Mouse (Mus musculus): ENCODE data around the gene Hist1h1d. TPM values are rescaled to one million over a fixed set of nuclear protein-coding genes. Genes with fewer than 3 reads are reported as not detected.
"Not testable (repeated sequence)": the region's sequence is repeated elsewhere in the genome, so short reads cannot be mapped to it uniquely, and the experiment has no call there.

Gene Hist1h1d
- polyA plus RNA-seq, 1 experiment from 2014 or later = 0.21 TPM

DNA sequence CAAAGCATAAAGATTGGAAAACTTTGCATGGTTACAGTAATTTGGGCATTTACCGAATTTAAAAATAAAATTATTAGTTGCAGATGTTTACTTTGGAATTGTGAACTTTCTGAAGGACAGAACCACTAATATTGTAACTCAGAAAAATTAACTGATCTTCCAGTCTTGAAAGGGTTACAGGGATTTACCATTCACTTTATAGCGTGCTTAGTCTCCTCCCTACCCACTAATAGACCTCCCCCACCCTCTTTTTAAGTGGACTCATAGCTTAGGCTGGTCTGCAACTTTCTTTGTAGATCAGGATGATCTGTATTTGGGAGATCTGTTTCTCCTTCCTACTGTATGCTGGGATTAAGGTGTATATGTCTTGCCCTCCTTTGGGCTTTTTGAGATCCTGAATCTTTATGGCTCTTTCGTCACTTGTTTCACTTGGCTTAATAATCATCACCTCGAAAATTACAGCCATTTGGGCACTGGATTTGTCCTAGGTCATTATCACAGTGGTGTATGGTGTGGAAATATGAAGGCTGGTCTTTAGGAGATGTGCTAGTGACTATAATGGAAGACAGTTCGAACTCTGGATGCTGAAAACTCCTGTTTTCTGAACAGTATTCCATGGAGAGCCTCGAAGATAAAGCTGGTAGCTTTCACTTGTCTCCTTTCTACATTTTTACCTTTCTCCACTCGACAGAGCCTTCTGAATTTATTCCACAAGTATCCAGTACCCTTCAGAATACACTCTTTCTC, 16.8 kb upstream of the Hist1h1d start:
- TF ChIP-seq CTCF (IDR thresholded peaks at IDR 0.05; ENCODE audit: low read depth) = no peak
- H3K4me1 ChIP-seq (replicated peaks; ENCODE audit: control insufficient read depth, insufficient read depth, low read length) = peaks cover 3% of the 10 kb centered on the region; the same call in 1 of the 2 replicates
- H3K4me3 ChIP-seq (ENCODE audit: low read depth, low read length) = peak overlapping the region; percentile 45
- peak overlapping the region; percentile 82 for H3K4me2 ChIP-seq (replicated peaks; ENCODE audit: low read depth)
- H3K36me3 ChIP-seq (ENCODE audit: control insufficient read depth, insufficient read depth) = no peaks in the 10 kb centered on the region
- 12% methylated on average over 7 of the region's 7 CpGs for WGBS
- no peak overlapping the region for H3K27ac ChIP-seq (ENCODE audit: low read depth, low read length)
- no peak for ATAC-seq
- H3K27me3 ChIP-seq (replicated peaks; ENCODE audit: control insufficient read depth, insufficient read depth, low read length) = no peaks in the 10 kb centered on the region
- H3K9ac ChIP-seq (ENCODE audit: low read depth, low read length) = 0 out of 2 replicates have a peak overlapping the region, but pooled peaks have one; percentile 22
- H3K9me3 ChIP-seq (ENCODE audit: control insufficient read depth) = no peaks in the 10 kb centered on the region

DNA sequence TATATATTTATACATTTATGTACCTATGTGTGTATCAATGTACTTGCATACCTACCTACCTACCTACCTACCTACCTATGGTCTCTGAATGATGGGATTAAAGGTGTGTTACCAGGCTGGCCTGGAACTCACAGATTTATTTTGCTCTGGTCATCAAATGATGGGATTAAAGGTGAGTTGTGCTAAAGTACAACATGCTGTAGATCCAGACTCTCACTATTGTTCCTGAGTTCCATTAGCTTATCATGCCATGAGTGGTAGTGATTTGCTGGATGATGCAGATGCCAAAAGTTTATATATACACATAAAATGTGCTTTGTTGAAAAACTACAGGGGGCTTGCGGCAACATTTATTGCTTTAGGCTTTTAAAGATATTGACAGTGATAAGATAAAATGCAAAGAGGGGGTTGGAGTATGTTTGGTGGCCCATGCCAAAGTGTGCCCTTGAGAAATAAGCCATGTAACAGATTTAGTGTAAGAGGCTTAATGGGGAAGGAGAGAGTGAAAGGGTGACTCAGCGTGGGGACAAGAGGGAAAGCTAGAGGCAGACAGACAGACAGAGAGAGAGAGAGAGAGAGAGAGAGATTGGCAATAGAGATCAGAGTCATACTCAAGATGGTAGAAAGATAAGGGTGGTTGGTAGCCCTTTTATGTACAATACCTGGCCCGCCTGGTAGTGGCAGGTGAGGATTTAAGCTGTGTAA, 15.9 kb upstream of the Hist1h1d start:
- WGBS = 65% methylated on average over 3 of the region's 3 CpGs
- ATAC-seq = no peak
- H3K9me3 ChIP-seq (ENCODE audit: control insufficient read depth) = no peaks in the 10 kb centered on the region
- H3K4me2 ChIP-seq (replicated peaks; ENCODE audit: low read depth) = peak overlapping the region; percentile 82; the same call in 1 of the 2 replicates
- H3K4me1 ChIP-seq (replicated peaks; ENCODE audit: control insufficient read depth, insufficient read depth, low read length) = peaks cover 3% of the 10 kb centered on the region; the same call in 1 of the 2 replicates
- no peak for TF ChIP-seq CTCF (IDR thresholded peaks at IDR 0.05; ENCODE audit: low read depth)
- no peak overlapping the region for H3K9ac ChIP-seq (ENCODE audit: low read depth, low read length)
- no peak overlapping the region for H3K27ac ChIP-seq (ENCODE audit: low read depth, low read length)
- H3K4me3 ChIP-seq (ENCODE audit: low read depth, low read length) = no peak overlapping the region
- no peaks in the 10 kb centered on the region for H3K36me3 ChIP-seq (ENCODE audit: control insufficient read depth, insufficient read depth)
- no peaks in the 10 kb centered on the region for H3K27me3 ChIP-seq (replicated peaks; ENCODE audit: control insufficient read depth, insufficient read depth, low read length)

DNA sequence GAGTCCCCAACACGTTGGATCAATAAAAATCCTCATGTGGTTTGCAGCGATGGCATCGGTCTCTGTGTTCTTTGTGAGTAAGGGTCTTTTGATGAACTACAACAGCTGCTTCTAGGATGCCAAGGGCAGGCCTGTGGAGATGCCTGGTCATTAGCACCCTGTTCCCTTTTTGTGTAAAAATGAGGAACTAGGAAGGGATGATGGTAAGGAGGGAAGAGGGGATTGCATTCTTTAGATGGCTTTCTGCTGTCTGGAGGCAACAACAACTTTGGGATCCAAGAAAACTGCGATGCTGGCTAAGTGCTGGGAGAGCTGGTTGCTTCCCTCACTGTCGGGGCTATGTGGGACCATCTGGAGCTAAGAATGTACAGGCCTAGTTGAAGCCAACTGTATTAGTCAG, 14.8 kb upstream of the Hist1h1d start:
- Histone ChIP-seq H3K36me3 (ENCODE audit: control insufficient read depth, insufficient read depth) (no peaks in the 10 kb centered on the region), H3K9me3 (ENCODE audit: control insufficient read depth) (no peaks in the 10 kb centered on the region), H3K4me3 (ENCODE audit: low read depth, low read length) (no peak overlapping the region), H3K9ac (ENCODE audit: low read depth, low read length) (no peak overlapping the region), H3K27me3 (replicated peaks; ENCODE audit: control insufficient read depth, insufficient read depth, low read length) (no peaks in the 10 kb centered on the region), H3K4me1 (replicated peaks; ENCODE audit: control insufficient read depth, insufficient read depth, low read length) (peaks cover 3% of the 10 kb centered on the region), H3K4me2 (replicated peaks; ENCODE audit: low read depth) (no peak overlapping the region), H3K27ac (ENCODE audit: low read depth, low read length) (no peak overlapping the region)
- TF ChIP-seq CTCF (IDR thresholded peaks at IDR 0.05; ENCODE audit: low read depth) = no peak
- 67% methylated on average over 5 of the region's 5 CpGs for WGBS
- no peak for ATAC-seq

DNA sequence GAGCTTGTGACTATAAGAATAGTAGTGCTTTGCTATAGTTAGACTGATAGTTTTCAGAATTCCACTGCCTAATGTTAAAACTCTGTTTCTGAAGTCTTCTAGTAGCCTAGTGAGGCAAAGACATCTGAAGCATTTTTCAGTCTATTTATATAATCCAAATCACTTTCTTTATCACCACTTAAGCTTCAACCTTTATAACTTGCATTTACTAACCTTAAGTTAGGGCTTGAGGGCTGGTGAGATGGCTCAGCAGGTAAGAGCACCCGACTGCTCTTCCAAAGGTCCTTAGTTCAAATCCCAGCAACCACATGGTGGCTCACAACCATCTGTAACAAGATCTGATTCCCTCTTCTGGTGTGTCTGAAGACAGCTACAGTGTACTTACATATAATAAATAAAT, 13.2 kb upstream of the Hist1h1d start:
- 76% methylated on average over 1 of the region's 1 CpGs for WGBS
- H3K4me1 ChIP-seq (replicated peaks; ENCODE audit: control insufficient read depth, insufficient read depth, low read length); H3K27me3 ChIP-seq (replicated peaks; ENCODE audit: control insufficient read depth, insufficient read depth, low read length); H3K36me3 ChIP-seq (ENCODE audit: control insufficient read depth, insufficient read depth); H3K9ac ChIP-seq (ENCODE audit: low read depth, low read length); H3K4me2 ChIP-seq (replicated peaks; ENCODE audit: low read depth); H3K27ac ChIP-seq (ENCODE audit: low read depth, low read length); H3K4me3 ChIP-seq (ENCODE audit: low read depth, low read length); ATAC-seq; H3K9me3 ChIP-seq (ENCODE audit: control insufficient read depth): not testable (repeated sequence)

DNA sequence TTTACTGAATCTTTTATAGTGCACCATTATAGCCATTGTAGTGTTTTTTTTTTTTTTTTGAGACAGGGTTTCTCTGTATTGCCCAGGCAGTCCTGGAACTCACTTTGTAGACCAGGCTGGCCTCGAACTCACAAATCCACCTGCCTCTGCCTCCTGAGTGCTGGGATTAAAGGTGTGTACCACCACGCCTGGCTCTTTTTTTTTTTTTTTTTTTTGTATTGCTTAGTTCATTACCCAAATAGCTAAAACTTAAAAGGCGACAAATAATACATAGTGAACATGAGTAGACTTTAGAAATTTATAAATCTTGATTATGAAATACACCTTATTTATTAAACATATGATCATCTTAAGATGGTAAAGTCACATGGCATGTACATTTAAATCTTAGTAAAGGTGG, 11.6 kb upstream of the Hist1h1d start:
- TF ChIP-seq CTCF (IDR thresholded peaks at IDR 0.05; ENCODE audit: low read depth) = no peak
- Histone ChIP-seq H3K36me3 (ENCODE audit: control insufficient read depth, insufficient read depth) (no peaks in the 10 kb centered on the region), H3K27ac (ENCODE audit: low read depth, low read length) (no peak overlapping the region), H3K9me3 (ENCODE audit: control insufficient read depth) (no peaks in the 10 kb centered on the region), H3K4me3 (ENCODE audit: low read depth, low read length) (no peak overlapping the region), H3K4me1 (replicated peaks; ENCODE audit: control insufficient read depth, insufficient read depth, low read length) (no peaks in the 10 kb centered on the region; the same call in none of the 2 replicates), H3K27me3 (replicated peaks; ENCODE audit: control insufficient read depth, insufficient read depth, low read length) (no peaks in the 10 kb centered on the region), H3K4me2 (replicated peaks; ENCODE audit: low read depth) (no peak overlapping the region), H3K9ac (ENCODE audit: low read depth, low read length) (no peak overlapping the region)
- ATAC-seq = no peak
- whole genome bisulfite sequencing = 81% methylated on average over 3 of the region's 3 CpGs

DNA sequence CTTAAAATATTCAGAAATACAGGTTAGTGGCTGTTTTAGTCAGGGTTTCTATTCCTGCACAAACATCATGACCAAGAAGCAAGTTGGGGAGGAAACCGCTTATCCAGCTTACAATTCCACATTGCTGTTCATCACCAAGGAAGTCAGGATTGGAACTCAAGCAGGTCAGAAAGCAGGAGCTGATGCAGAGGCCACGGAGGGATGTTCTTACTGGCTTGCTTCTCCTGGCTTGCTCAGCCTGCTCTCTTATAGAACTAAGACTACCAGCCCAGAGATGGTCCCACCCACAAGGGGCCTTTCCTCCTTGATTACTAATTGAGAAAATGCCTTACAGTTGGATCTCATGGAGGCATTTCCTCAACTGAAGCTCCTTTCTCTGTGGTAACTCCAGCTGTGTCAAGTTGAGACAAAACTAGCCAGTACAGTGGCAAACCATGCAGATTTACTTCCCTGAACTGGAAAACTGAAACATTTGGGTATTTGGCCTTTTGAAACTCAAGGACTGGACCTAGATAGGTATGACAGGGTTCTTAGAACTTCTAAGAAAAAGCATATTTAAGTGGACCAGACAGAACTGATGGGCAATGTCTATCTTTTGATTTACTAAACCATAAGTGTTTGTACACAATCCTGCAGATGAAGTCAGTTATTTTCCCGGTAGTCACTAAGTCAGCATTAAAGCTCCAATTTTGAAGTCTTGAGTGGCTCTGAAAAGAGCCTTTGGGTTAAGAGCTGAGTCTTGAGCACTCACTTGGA, 10.7 kb upstream of the Hist1h1d start:
- peak overlapping the region; percentile 36 for H3K4me3 ChIP-seq (ENCODE audit: low read depth, low read length)
- ATAC-seq; H3K36me3 ChIP-seq (ENCODE audit: control insufficient read depth, insufficient read depth); H3K27me3 ChIP-seq (replicated peaks; ENCODE audit: control insufficient read depth, insufficient read depth, low read length); H3K9me3 ChIP-seq (ENCODE audit: control insufficient read depth); H3K4me1 ChIP-seq (replicated peaks; ENCODE audit: control insufficient read depth, insufficient read depth, low read length): not testable (repeated sequence)
- H3K27ac ChIP-seq (ENCODE audit: low read depth, low read length) = peak overlapping the region; percentile 64; the same call in 1 of the 2 replicates
- peak overlapping the region; percentile 78 for H3K4me2 ChIP-seq (replicated peaks; ENCODE audit: low read depth)
- H3K9ac ChIP-seq (ENCODE audit: low read depth, low read length) = peak overlapping the region; percentile 40; the same call in 1 of the 2 replicates
- WGBS = 9% methylated on average over 3 of the region's 3 CpGs

DNA sequence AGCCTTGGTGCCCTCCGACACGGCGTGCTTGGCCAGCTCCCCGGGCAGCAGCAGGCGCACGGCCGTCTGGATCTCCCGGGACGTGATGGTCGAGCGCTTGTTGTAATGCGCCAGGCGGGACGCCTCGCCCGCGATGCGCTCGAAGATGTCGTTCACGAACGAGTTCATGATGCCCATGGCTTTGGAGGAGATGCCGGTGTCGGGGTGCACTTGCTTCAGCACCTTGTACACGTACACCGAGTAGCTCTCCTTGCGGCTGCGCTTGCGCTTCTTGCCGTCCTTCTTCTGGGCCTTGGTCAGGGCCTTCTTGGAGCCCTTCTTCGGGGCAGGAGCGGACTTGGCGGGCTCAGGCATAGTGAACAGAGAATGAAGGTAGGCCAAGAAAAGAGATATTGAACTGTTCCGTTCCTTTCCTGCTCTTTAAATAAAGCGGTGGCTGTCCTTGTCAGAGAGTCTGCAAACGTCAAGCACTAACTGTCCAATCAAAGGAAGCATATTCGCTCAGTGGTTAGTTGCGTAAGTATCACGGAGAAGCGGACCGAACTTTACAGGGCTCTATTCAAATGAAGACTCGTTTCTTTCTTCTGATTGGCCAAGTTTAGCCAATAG, 10.0 kb upstream of the Hist1h1d start, which contains the start of gene Hist1h2bh:
TSS of gene Hist1h2bh (minus strand) at position 394 of the 609 bp plus-strand sequence.
- peak within 1 kb of the TSS; percentile 40 for H3K9ac ChIP-seq (ENCODE audit: low read depth, low read length)
- peak within 1 kb of the TSS; percentile 66 for H3K27ac ChIP-seq (ENCODE audit: low read depth, low read length)
- under 1% methylated on average over 34 of the region's 42 CpGs for WGBS
- peak within 1 kb of the TSS; percentile 78 for H3K4me2 ChIP-seq (replicated peaks; ENCODE audit: low read depth)
- not testable (repeated sequence) for H3K4me1 ChIP-seq (replicated peaks; ENCODE audit: control insufficient read depth, insufficient read depth, low read length); H3K36me3 ChIP-seq (ENCODE audit: control insufficient read depth, insufficient read depth); H3K27me3 ChIP-seq (replicated peaks; ENCODE audit: control insufficient read depth, insufficient read depth, low read length); H3K9me3 ChIP-seq (ENCODE audit: control insufficient read depth)
- peak within 1 kb of the TSS; percentile 36 for H3K4me3 ChIP-seq (ENCODE audit: low read depth, low read length)
- ATAC-seq = peak; percentile 89

Data from intestine, postnatal 0 days (tissue).